Mouse (Mus musculus) spleen, adult 18-20 months (tissue): ENCODE measurements around the gene Msantd2.

Experiments
- DNase-seq, 2 experiments: peaks; one replicate each; pipeline ENCODE4 v3.0.0; 2022; ENCODE audit warnings: mixed read lengths in 2 of 2

Msantd2 gene

GRCm38 (mm10) chr9:37541851-37542642 lies 52.9 kb downstream of the Msantd2 start:
- DNase-seq, result no peak

GRCm38 (mm10) chr9:37543869-37544440 lies 54.8 kb downstream of the Msantd2 start:
- no peak for DNase-seq

DNA sequence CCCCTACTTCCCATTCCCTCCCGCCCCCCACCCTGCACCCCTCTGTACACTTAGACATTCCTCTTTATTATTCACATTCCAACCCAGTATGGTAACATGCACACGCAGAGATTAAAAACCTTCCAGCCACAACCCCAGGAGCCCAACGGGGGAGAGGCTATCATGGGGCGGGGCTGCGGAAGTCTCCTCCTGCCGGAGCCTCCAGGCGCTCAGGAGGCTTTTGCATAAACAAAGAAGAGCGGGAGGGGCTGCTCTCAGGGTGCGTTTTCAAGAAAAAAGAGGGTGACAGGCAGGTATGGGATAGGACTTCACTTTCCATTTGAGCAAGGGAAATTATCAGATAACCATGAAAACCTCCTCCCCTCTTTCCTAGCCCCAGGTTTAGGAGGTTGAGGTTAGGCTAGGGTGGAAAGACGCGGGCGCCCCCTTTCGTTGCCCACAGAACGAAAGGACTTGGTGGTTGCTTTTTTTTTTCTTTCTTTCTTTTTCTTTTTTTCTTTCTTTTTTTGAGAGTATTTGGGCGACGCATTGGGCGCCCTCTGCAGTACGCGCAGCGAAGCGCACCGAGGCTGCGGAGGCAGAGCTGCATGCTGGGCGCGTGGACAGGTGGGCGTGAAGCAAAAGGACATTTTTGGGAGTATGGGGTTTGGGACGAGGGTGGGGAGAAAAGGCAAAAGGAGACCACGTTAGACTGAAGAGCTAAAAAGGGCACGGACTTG lies 55.5 kb downstream of the Msantd2 start:
- peak in 1 of 2 experiments; percentile 56 for DNase-seq

GRCm38 (mm10) chr9:37545166-37545610 lies 56.1 kb downstream of the Msantd2 start:
- no peak for DNase-seq

DNA sequence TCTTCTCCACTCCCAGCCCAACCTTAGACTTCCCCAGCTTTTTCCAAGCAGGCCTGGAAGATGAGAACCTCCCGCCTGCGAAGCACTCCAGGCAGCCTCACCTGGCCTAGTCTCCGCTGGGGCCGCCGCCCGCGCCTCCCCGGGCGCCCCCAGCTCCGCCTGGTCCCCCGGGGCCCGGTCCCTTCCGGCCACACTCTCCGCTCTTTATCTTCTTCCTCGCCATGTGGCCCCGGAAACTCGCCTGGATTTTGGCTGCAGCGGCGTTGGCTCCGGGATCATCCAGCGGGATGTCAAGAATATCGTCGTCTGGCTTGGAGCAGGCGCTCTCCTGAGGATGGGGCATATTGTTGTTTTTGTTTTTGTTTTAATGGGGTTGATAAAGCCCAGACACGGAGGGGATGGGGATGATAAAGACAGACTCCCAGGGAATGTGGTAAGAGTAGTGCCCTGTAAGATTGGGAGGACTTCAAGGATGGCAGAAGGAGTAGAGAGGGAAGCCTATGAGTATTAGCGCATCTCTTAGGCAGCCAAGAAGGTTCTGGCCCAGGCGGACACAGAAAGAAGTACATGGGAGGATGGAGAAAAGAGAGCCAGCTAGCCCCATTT lies 56.8 kb downstream of the Msantd2 start:
- DNase-seq, result no peak

GRCm38 (mm10) chr9:37546889-37547288 lies 57.8 kb downstream of the Msantd2 start:
- no peak for DNase-seq

GRCm38 (mm10) chr9:37550435-37550834 lies 61.3 kb downstream of the Msantd2 start:
- no peak for DNase-seq

- DNase-seq, result no peak
Measured at GRCm38 (mm10) chr9:37551751-37552531, 62.8 kb downstream of the Msantd2 start.

DNA sequence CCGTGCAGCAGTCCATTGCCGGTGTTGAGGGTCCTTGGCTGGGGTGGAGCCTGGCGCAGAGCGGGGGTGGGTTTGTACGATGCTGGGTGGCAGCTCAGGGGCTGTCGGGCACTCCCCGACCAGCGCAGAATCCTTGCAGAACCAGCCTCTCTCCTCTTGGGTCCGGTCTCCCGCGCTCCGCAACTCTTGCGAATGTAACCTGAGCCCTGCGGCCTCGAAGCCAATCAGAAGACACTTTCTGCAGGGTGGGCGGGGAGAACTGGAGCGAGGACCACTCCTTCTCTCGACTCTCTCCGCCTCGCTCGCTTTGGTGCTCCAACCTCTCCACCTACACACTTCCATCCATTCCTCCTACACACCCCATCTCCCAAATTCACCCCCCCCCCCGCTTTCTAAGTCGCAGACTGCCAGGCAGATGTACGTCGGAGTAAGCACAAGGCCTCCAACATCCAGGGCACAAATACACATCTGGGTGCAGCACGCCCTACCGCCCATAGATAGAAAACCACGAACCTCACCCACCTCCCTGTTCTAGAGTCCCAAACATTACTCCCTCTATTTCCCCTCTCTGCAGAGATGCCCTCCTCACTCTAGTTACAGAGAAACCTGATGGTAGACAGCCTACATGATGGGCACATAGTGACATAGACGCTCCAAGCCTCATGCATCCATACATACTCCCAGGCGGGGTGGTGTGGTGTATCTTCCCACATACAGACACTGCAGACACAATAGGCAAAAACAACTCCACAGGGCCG lies 63.6 kb downstream of the Msantd2 start, which contains the start of gene Nrgn:
Nrgn (minus strand) TSS at position 369 of the 758 bp plus-strand sequence.
- DNase-seq, result peak in 1 of 2 experiments; percentile 46

DNA sequence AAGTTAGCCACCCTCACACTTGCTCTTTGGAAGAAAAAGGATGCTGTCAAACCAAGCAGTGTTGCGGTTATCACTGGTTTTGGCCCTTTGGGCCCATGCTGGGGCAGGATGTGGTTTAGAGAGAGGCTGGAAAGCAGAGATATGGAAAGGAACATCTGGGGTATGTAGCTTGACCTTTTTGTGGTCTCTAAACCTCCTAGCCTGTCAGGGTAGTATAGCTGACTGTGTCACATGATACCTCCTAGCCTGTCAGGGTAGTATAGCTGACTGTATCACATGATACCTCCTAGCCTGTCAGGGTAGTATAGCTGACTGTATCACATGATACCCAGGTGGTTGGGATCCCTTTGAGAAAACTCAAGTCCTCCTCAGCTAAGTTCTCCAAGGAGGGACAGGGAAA lies 65.2 kb downstream of the Msantd2 start:
- DNase-seq, result no peak

GRCm38 (mm10) chr9:37554838-37555748 lies 66.0 kb downstream of the Msantd2 start, which contains the start of gene Siae:
TSS of gene Siae (plus strand) at chr9:37555698.
- no peak for DNase-seq

- no peak for DNase-seq
Measured at GRCm38 (mm10) chr9:37556366-37556765, 67.2 kb downstream of the Msantd2 start.

DNA sequence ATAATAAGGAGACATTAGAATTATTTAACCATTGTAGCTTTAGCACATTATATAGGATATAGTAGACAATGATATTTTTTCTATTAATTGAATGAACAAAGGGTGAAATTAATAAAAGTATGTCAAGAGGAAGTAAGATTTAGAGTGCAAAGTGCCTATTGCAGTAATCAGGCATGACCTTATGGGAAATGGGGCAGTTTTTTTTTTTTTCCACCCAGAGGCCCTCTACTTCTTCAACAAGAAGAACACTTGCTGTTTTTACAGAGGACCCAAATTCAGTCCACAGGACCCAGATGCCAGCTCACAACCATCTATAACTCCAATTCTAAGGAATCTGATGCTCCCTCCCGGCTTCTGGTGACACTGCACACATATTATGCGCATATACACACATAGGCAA lies 71.5 kb downstream of the Msantd2 start:
- no peak for DNase-seq

- no peak for DNase-seq
Measured at GRCm38 (mm10) chr9:37563805-37564204, 74.7 kb downstream of the Msantd2 start.

DNA sequence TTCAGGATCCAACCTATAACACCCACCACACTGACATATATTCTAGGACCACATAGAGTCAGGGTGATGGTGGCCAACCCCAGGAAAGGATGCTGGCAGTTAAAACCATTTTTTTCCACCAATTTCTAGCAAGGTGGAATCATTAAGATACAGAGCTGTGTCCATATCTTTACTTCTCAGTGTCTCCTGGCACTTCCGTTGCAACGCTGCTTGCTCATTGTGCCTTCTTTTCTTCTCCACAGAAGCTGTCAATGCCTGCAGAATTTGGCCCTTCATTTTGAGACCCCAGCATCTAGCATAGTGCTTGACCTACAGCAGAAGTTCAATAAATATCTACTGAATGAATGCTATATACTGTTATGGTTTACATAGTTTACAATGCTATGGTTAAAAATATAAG lies 77.9 kb downstream of the Msantd2 start:
- no peak for DNase-seq

DNA sequence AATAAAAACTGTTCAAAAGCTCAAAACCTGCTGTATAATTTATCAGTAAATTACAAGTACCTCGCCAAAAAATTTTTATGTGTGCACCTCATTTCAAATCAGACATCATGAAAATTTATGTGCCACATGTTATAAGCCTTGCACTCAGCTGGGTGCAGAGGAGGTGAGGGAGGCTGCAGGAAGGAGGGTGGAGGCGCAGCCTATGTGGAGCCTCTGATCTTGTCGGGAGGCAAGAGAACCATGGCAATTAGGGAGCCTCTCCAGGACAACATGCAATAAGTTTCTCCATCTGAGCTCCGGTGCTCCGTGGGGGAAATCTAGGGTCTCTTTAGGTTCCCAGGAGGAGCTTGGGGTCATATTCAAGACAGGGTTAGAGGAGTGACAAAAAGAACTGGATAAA lies 78.3 kb downstream of the Msantd2 start:
- DNase-seq, result no peak

GRCm38 (mm10) chr9:37567892-37568604 lies 78.9 kb downstream of the Msantd2 start:
- peak; percentile 15 to 16 for DNase-seq

DNA sequence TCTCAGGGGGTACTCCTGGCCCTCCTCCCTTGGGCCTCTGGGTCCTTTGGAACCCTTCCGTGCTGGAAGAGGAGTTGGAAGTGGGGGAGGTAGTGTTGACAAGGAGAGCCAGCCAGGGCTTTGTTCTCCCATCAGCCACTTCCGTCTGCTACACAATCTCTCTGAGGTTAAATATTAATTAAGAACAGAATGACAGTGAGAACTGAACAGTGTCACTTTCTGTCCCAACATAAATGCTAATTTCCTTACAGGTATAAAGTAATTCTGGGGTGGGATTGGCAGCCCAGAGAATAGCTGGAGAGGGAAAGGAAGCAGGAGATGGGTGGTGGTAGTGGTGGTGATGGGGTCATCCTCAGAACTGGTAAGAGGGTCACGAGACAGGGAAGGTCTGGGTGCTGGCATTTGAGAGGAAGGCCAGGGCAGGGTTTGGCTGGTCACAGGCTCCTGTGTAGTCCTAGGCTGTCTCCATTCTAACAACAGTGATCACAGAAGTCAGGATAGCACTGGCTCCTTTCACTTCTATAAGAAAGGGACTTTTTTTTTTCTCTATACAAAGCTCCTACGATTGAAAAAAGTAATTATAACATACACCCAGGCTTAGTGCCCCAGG lies 79.6 kb downstream of the Msantd2 start:
- DNase-seq, result no peak

DNA sequence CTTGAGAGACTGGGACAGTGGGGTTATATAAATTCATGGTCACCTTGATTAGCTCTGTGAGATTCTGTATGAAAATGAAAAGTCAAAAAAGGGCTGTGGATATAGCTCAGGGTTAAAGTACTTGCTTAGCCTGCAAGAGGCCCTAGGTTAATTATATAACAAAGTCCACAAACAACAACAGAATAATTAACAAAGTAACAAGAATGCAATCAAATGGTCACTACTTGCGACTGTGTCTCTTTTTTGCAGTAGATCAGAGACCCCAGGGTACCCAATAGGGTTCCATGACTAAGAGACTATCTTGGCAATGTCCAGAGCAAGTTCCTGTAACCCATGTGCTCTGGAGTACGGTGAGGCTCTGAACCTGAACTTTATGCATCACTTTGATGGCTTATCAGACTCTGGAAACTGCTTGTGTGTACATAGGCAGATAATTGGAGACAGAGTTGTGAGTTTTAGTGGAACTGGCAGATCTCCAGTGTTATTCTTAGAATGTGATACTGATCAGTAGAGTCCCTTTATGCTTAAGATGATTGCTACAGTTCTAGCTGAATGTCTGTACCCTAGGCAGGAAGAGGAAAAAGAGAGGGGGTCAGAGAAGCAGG lies 80.2 kb downstream of the Msantd2 start:
- no peak for DNase-seq
